Mouse (Mus musculus) gastrocnemius, postnatal 4 days (tissue): ENCODE data around the gene Def8. TPM values are rescaled to one million over a fixed set of nuclear protein-coding genes. Genes with fewer than 3 reads are reported as not detected.

Source experiments
- DNase-seq, 2 experiments: peaks; one replicate each; pipeline ENCODE4 v3.0.0; 2021 to 2022; ENCODE audit warnings: low spot score in 2 of 2, mixed read lengths in 2 of 2
- long read RNA-seq, 2 experiments: library from polyadenylated mRNA; stranded (forward); transcript quantifications; one replicate each; pipeline ENCODE4 v2.0.0; 2021
- total RNA-seq, 2 experiments: library from RNA; stranded (reverse); gene quantifications; 2 replicates each; pipeline ENCODE4 v1.2.3; 2021

The Def8 gene
- 10 to 100 TPM; 32.2 to 37.3 TPM for total RNA-seq
- long read RNA-seq, experiment 1, transcript Def8-202 (12 exons, 3,127 nt): major isoform, 38 of 49 reads
- long read RNA-seq, experiment 1, partial matches to known transcripts: 5 of 49 reads
- long read RNA-seq, experiment 1, other reads (novel, unspliced or antisense): 3 of 49 reads
- long read RNA-seq, experiment 2, transcript Def8-202 (12 exons, 3,127 nt): major isoform, 51 of 64 reads
- long read RNA-seq, experiment 2, partial matches to known transcripts: 4 of 64 reads
- long read RNA-seq, experiment 2, other reads (novel, unspliced or antisense): 6 of 64 reads

- DNase-seq: no peak
These were observed at the start of gene Def8 for GRCm38 (mm10) chr8:123423441-123423840. Gene Def8, plus strand, starts transcription at chr8:123423527.

GRCm38 (mm10) chr8:123374239-123374578 lies 49.1 kb upstream of the Def8 start:
- peak; percentile 94 to 97 for DNase-seq

GRCm38 (mm10) chr8:123375701-123376100 lies 47.6 kb upstream of the Def8 start:
- DNase-seq: no peak

DNA sequence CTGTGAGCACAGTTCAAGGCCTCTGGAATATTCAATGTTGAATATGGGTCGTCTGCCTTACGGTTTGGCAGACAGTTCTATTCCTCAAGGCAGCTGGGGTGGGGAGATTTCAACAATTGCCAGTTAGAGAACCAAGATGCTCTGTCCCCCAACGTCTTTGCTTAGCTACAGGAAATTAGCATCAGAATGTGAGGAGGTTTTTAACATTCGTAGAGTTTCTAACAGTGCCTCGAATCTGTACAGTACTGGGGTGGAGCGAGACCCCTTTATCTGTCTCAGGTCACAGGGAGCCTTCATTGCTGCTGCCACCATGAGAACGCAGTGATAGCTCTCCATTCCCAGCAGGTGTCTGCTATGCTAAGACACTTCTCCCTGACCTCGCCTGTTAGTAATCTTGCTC lies 47.2 kb upstream of the Def8 start:
- no peak for DNase-seq

DNA sequence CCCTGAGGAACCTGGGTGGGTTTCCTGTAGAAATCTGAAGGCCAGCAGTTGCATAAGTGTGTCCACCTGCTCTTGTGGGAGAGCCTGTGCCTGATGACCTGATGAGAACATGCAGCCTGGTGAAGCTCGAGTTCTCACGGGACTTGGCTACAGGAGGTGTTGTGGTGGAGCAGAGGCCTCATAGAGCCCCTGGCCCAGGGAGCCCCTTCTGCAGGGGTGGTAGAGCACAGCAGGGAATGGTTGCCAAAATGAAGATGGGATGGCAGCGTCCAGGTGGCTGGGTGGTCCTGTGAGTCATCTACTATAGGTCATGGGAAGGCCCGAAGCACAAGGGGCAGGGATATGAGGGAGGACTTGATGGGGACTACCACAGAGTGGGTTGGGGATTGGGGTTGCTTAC lies 41.6 kb upstream of the Def8 start:
- DNase-seq: no peak

DNA sequence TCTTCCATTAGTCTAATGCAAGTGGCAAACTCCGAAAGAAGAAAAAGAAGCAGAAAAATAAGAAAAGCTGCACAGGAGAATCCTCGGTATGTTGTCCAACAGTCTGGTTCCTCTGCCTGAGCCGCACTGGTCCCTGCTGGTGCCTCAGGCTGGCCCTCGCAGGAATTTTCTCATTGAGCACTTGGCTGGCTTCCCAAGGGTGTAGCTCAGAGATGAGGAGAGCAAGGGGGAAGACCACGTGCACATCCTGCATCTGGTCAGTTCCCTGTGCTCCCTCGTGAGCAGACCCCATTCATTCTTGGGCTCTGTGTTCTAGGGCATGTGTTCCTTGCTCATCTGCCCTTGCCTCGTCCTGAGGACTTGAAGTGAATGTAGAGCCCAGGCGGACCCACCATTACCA lies 40.8 kb upstream of the Def8 start:
- no peak for DNase-seq

DNA sequence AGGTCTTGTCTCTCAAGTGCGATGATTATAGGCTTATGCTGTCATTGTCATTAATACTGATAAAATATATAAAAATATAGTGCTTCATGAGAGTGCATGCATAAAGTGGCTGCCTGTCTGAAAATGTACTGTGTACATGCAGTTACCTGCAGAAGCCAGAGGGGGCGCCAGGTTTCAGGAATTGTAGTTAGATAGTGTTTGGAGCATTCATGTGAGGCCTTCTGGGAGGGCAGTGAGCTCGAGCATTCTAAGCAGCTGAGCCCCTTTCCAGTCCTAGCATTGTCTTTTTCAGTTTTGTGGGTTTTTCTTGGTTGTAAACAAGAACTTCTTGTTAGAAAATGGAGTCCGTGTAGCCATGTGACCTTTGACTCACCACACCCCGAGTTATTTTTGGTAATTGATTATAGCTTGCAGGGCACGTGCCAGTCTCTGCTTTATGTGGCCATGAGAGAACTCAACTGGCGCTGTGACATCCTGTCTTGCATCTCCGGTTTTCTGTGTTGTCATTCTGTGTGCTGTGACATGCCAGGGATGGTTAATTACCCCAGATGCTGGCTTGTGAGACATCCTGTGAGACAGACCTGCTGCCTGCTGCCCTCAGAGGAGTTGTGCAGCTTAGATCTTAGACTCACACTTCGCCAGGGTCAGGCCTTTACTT lies 38.3 kb upstream of the Def8 start:
- DNase-seq: no peak

DNA sequence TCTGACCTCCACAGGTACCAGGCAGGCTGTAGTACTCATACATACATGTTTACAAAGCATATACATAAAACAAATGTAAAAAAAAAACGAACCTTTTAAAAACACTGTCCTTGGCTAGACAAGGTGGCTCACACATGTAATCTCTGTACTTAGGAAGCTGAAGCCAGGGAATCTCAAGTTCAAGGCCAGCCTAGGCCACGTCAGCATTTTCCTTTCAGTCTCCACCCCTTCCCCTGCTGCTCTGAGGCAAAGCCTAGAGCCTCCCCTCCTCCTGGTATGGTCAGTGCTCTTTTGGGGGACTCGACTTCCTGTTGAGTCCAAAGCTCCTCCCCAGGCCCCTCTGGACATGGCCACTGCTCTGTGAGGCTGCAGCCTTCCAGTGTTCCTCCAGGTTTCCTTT lies 36.3 kb upstream of the Def8 start:
- DNase-seq: no peak

DNA sequence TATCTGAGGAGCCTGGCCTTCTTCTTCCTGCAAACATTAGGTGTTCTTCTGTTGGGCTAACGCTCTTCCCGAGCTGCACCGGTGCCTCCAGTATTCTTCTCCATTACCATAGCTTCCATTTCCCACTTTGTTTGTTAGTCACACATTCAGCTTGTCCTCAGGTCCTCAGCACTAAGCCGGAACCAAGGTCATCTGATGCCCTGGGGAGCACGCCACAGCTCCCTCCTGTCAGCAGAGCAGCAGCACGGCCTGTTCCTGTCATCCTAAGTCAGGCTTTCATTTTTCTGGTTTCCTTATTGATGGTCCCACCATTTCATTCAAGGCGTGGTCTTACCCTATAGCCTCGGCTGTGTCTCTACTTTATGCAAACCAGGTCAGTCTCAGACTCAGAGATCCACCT lies 35.5 kb upstream of the Def8 start:
- DNase-seq: no peak

- no peak for DNase-seq
These were observed 34.3 kb upstream of the Def8 start for GRCm38 (mm10) chr8:123389026-123389425.

GRCm38 (mm10) chr8:123398308-123398707 lies 25.0 kb upstream of the Def8 start:
- no peak for DNase-seq

DNA sequence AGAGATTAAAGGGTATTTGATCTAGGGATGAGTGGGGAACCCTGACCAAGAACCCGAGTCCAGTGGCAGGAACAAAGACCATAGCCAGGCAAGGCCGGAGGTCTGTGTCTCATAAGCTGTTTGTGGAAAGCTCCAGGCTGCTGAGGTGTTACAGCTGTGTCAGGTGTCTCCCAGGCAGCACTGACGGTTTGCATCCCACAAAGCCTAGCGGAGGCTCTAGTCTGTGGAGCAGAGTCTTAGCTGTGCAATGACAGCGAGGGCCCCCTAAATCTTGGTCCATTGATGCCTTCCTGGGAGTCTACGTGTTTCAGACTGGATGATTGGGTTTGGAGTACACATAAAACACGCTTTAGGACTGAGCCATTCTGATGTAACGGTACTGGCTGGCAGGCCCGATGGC lies 21.4 kb upstream of the Def8 start:
- DNase-seq: no peak

GRCm38 (mm10) chr8:123402730-123403326 lies 20.5 kb upstream of the Def8 start:
- DNase-seq: no peak

- DNase-seq: no peak
These were observed 18.8 kb upstream of the Def8 start for GRCm38 (mm10) chr8:123404521-123404920.

- DNase-seq: peak in 1 of 2 experiments; percentile 51
These were observed 16.5 kb upstream of the Def8 start, which contains the start of gene Mc1r for GRCm38 (mm10) chr8:123406786-123407185. Gene Mc1r, plus strand, starts transcription at chr8:123407107.

- no peak for DNase-seq
These were observed 15.7 kb upstream of the Def8 start for GRCm38 (mm10) chr8:123407612-123408011.

- no peak for DNase-seq
These were observed 14.5 kb upstream of the Def8 start for GRCm38 (mm10) chr8:123408586-123409544.

DNA sequence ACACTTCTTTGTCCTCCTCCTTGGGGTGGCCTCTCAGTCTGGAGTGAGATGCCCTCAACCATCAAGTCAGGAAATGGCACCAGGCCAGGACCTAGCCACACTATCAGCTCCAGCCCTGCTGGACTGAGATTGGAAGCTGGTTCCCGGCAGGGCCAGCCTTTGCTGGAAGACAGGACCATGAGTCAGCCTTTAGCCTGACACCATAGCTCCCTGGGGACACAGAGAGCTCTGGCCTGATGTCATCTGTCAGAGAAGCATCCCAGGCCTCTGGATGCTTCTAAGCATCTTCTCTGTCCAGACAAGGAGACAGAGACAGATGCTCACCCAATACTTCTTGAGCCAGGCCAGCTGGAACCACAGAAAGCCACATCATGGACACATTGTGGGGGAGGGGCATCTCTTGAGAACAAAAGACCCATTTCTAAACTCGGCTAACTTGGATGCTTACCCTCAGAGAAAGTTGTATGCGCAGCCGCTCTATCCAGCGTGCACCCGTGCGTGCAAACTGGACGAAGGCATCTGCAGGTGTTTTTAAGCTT lies 13.2 kb upstream of the Def8 start:
- DNase-seq: no peak

DNA sequence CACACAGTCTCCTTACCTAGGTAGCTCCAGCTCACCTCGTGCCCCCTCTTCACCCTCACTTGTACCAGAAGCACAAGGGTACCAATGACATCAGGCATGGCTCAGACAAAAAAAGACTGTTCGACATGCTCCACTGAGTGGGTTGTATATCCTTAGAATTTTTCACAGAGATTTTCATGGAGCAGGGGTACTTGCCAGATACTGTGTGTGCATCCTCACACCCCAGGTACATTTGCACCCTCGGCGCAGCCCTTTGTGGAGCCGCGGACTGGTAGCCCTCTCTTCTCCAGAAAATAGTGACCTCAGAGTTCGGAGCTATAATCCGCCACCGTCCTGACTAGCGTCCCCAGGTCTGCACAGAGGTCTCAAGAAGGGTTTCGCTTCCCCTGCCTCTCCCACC lies 12.5 kb upstream of the Def8 start:
- no peak for DNase-seq

DNA sequence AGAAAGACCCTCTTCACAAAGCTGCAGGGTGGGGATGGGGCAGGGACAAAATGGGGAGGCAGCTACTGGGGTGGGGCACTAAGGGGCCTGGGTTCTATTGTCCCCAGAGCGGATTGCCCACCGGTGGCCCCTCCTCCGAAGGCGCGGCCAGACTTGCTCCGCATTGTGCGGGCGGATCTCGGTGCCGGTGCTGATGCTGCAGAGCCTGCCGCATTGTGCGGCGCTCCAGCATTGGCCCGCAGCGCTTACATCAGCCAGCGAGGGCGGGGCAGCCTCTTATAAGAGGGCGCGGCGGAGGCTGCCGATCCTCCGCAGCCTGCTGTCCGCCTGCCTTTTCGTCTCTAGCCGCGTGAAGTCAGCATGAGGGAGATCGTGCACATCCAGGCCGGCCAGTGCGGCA lies 12.1 kb upstream of the Def8 start, which contains the start of gene Tubb3:
Tubb3 (plus strand) TSS at position 179 of the 400 bp plus-strand sequence.
- DNase-seq: no peak

DNA sequence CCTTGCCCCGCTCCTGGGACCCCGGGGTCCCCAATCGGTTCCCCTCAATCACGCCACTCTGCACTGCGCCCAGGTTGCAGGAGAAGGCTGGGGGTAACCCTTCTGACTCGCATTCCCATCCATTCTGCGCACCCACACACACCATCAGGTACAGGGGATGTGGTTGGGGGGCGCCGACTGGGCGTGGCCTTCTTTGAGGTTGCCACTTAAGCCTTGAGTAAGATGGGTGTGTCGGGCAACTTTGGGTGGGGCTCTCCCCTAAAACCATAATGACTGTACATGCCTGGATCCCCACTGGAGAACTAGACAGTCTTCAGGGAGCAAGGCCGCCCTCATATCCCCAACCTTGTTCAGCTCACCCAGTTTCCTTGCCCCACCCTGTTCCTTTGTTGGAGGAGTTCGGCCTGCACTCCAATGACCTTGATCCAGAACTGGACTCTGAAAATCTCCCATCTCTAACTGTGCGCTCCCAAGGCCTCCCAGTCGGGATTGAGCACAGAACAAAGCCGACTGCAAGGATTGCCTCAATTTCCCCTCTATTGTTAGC lies 11.5 kb upstream of the Def8 start:
- no peak for DNase-seq
